Mouse (Mus musculus) thymus, postnatal 4 days (tissue): ENCODE results near the gene Igsf10.

ENCODE experiments used
- DNase-seq: peaks from one replicate; pipeline ENCODE4 v3.0.0; 2021

Igsf10 gene

GRCm38 (mm10) chr3:59278620-59279019, 65.6 kb downstream of the Igsf10 start:
- no peak for DNase-seq

GRCm38 (mm10) chr3:59278254-59278533, 66.0 kb downstream of the Igsf10 start:
- no peak for DNase-seq

- no peak for DNase-seq
Measured at GRCm38 (mm10) chr3:59277502-59278253, 66.5 kb downstream of the Igsf10 start.

- no peak for DNase-seq
Measured at GRCm38 (mm10) chr3:59270811-59271210, 73.4 kb downstream of the Igsf10 start.
